Mouse (Mus musculus) C2C12 (cell line): ENCODE results near the gene Ifngr1.

Source experiments
- CTCF ChIP-seq: IDR thresholded peaks from one replicate; pipeline ENCODE4 v1.5.1; 2011; ENCODE audit not compliant: control insufficient read depth, insufficient read depth, insufficient read length
- FOSL1 ChIP-seq: IDR thresholded peaks from one replicate; pipeline ENCODE4 v1.8.0; 2011; ENCODE audit warnings: mild to moderate bottlenecking, low read length; ENCODE audit not compliant: poor library complexity, insufficient read depth, severe bottlenecking
- MYOD1 ChIP-seq: IDR thresholded peaks from one replicate; pipeline ENCODE4 v1.6.1; 2011; ENCODE audit warnings: low read depth; ENCODE audit not compliant: control insufficient read depth, insufficient read length
- MYOG ChIP-seq: IDR thresholded peaks from one replicate; pipeline ENCODE4 v1.6.1; 2011; ENCODE audit not compliant: control insufficient read depth, insufficient read length; ENCODE audit errors: extremely low read depth

GRCm38 (mm10) chr10:19585860-19586259 lies 5.9 kb upstream of the Ifngr1 start:
- no peak for TF ChIP-seq CTCF
- TF ChIP-seq MYOD1 = no peak
- TF ChIP-seq MYOG = no peak
- TF ChIP-seq FOSL1 = no peak
